Mouse (Mus musculus): ENCODE measurements around the gene Ctnna2. TPM values are rescaled to one million over a fixed set of nuclear protein-coding genes. Genes with fewer than 3 reads are reported as not detected.
A peak's percentile ranks its signal among the peaks of the same experiment; 100 is the strongest.

Gene Ctnna2
- polyA plus RNA-seq, 1 experiment from 2014 or later: 1.7 TPM

- Histone ChIP-seq H3K4me1 (no peaks in the 10 kb centered on the region), H3K27ac (no peak overlapping the region), H3K9me3 (replicated peaks) (no peaks in the 10 kb centered on the region), H3K27me3 (ENCODE audit: low read depth, poor library complexity, severe bottlenecking) (no peaks in the 10 kb centered on the region), H3K4me3 (no peak overlapping the region), H3K36me3 (no peaks in the 10 kb centered on the region)
- DNase-seq (ENCODE audit: low spot score): no peak
- 84% methylated on average over 10 of the region's 10 CpGs for WGBS
These were observed 211.0 kb downstream of the Ctnna2 start for GRCm38 (mm10) chr6:77768357-77769103.

DNA sequence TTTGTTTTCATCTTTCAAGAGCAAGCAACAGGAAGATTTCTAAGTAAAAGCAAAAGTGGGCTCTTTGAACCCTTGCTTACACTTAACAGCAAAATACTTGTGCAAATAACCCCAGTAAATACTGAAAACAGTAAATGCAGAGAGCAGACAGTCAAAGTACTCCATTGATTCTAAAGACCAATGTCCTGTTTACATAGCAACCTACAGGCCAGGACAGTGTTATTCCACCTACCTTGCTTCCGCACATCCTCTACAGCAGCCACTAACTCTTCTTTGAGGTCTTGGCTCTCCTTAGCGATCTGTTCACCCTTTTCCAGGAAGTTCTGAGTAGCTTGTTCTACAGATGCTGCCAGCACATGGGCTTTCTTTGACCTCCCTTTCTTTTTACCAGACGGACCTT lies 221.3 kb downstream of the Ctnna2 start:
- Histone ChIP-seq H3K36me3 (no peaks in the 10 kb centered on the region), H3K4me1 (no peaks in the 10 kb centered on the region), H3K4me3 (no peak overlapping the region), H3K27me3 (ENCODE audit: low read depth, poor library complexity, severe bottlenecking) (no peaks in the 10 kb centered on the region), H3K9me3 (replicated peaks) (no peaks in the 10 kb centered on the region), H3K27ac (no peak overlapping the region)
- WGBS: 89% methylated on average over 3 of the region's 3 CpGs
- no peak for DNase-seq (ENCODE audit: low spot score)

GRCm38 (mm10) chr6:77745426-77745825 lies 234.1 kb downstream of the Ctnna2 start:
- no peak for DNase-seq (ENCODE audit: low spot score)
- H3K36me3 ChIP-seq: no peaks in the 10 kb centered on the region
- no peaks in the 10 kb centered on the region for H3K27me3 ChIP-seq (ENCODE audit: low read depth, poor library complexity, severe bottlenecking)
- no peaks in the 10 kb centered on the region for H3K9me3 ChIP-seq (replicated peaks)
- no peak overlapping the region for H3K4me3 ChIP-seq
- WGBS: 86% methylated on average over 5 of the region's 5 CpGs
- H3K27ac ChIP-seq: no peak overlapping the region
- H3K4me1 ChIP-seq: no peaks in the 10 kb centered on the region

DNA sequence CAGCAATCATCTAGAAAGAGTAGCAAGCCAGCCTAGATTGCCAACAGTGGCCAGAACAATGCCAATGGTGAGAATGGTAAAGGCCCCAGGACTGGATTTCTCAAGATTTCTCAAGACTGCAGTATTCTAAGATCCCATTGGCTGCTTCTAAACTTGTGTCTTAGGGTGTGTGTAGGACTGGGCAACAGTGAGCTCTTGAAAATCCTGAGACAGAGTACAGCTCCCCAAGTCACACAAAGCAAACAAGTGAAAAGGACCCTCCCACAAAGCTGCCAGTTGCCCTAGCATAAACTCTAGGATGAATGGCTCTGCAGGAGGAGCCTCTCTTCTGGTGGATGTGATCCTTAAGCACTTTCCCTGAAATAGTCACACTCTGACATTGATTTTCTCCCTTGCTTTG lies 235.8 kb downstream of the Ctnna2 start:
- no peak for DNase-seq (ENCODE audit: low spot score)
- Histone ChIP-seq H3K9me3 (replicated peaks) (no peaks in the 10 kb centered on the region), H3K4me3 (no peak overlapping the region), H3K27ac (no peak overlapping the region), H3K36me3 (no peaks in the 10 kb centered on the region), H3K27me3 (ENCODE audit: low read depth, poor library complexity, severe bottlenecking) (no peaks in the 10 kb centered on the region), H3K4me1 (no peaks in the 10 kb centered on the region)

DNA sequence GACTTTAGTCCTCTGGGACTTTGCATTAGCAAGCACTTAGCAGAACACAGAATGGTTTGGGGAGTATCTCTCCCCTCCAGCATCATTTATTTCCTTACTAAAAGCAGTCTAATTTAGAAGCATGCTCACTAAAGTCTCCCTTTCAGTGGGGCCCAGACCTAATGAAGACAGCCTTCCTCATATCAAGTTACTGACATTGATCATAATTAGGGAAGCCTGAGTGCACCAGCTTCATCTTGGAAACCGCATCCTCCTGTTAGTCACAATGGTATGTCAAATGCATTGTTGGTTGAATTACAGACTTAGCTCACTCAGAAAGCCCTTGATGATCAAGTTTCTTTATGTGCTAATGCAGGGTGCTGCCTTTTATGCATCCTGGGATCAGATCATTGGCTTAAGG lies 236.5 kb downstream of the Ctnna2 start:
- DNase-seq (ENCODE audit: low spot score): no peak
- Histone ChIP-seq H3K4me3 (no peak overlapping the region), H3K27me3 (ENCODE audit: low read depth, poor library complexity, severe bottlenecking) (no peaks in the 10 kb centered on the region), H3K4me1 (no peaks in the 10 kb centered on the region), H3K27ac (no peak overlapping the region), H3K36me3 (no peaks in the 10 kb centered on the region), H3K9me3 (replicated peaks) (no peaks in the 10 kb centered on the region)
- WGBS: 58% methylated on average over 1 of the region's 1 CpGs

- DNase-seq (ENCODE audit: low spot score): no peak
- H3K36me3 ChIP-seq: no peaks in the 10 kb centered on the region
- H3K27me3 ChIP-seq (ENCODE audit: low read depth, poor library complexity, severe bottlenecking): no peaks in the 10 kb centered on the region
- no peak overlapping the region for H3K27ac ChIP-seq
- H3K4me3 ChIP-seq: no peak overlapping the region
- H3K9me3 ChIP-seq (replicated peaks): no peaks in the 10 kb centered on the region
- WGBS: 79% methylated on average over 4 of the region's 4 CpGs
- H3K4me1 ChIP-seq: no peaks in the 10 kb centered on the region
These were observed 240.9 kb downstream of the Ctnna2 start for GRCm38 (mm10) chr6:77738640-77739039.

DNA sequence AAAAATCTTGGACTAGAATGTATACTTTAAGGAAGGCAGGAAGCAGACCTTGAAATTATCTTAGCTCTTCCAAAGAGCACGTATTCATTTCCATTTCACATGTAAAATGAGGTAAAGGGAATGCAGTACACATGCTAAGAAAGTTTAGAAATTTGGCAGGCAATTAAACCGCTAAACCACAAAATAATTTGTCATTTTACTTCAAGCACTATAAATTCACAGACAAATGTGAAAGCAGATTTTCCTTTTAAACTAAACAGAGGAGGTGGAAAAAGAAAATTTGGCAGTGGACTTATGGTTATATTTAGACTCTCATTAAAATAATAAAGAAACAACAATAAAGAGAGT lies 254.6 kb downstream of the Ctnna2 start:
- Histone ChIP-seq H3K27me3 (ENCODE audit: low read depth, poor library complexity, severe bottlenecking) (no peaks in the 10 kb centered on the region), H3K36me3 (no peaks in the 10 kb centered on the region), H3K4me3 (no peak overlapping the region), H3K27ac (no peak overlapping the region), H3K9me3 (replicated peaks) (no peaks in the 10 kb centered on the region), H3K4me1 (no peaks in the 10 kb centered on the region)
- WGBS: 88% methylated on average over 2 of the region's 2 CpGs
- no peak for DNase-seq (ENCODE audit: low spot score)

DNA sequence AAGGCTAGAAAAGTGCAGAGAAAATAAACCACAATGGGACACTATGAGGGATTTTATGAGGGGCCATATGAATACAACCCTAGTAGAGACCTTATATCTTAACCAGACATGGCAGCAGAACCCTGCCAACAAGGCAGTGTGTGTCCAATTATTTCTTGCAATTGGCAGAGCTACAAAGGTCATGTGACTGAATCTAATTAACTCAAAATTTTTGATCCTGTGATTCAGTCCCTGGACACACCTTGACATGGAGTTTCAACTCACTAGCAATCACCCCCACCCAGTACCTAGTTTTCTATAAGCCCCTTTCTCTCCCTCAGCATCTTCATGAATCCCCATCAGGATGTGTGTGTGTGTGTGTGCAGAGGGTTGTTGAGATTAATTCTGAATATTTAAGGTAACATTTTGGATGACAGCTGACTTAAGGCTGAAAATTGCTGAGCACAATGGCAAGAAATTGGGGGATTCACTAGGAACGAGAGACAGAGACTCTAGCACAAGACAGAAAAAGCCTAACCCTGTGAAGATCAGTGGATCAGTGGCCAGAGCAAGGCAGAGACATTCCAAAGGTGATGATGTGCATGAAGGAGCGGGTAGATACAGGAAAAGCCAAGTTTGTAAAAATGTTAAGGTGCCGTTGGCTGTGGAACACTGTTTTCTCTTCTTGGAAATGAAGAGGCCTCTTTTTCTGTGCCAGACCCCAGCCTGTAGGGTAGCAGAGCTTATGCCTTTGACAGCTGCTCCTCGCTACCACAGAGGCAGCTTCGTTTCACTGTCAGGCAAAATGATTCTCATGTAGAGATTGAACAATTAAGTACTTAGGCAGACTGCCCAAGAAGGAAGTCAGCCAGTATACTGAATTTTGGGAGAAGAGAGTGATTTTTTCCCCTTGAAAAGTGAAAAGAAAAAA lies 255.2 kb downstream of the Ctnna2 start:
- H3K27ac ChIP-seq: no peak overlapping the region
- H3K4me3 ChIP-seq: no peak overlapping the region
- H3K9me3 ChIP-seq (replicated peaks): no peaks in the 10 kb centered on the region
- H3K4me1 ChIP-seq: no peaks in the 10 kb centered on the region
- no peak for DNase-seq (ENCODE audit: low spot score)
- no peaks in the 10 kb centered on the region for H3K36me3 ChIP-seq
- 81% methylated on average over 5 of the region's 5 CpGs for WGBS
- no peaks in the 10 kb centered on the region for H3K27me3 ChIP-seq (ENCODE audit: low read depth, poor library complexity, severe bottlenecking)

DNA sequence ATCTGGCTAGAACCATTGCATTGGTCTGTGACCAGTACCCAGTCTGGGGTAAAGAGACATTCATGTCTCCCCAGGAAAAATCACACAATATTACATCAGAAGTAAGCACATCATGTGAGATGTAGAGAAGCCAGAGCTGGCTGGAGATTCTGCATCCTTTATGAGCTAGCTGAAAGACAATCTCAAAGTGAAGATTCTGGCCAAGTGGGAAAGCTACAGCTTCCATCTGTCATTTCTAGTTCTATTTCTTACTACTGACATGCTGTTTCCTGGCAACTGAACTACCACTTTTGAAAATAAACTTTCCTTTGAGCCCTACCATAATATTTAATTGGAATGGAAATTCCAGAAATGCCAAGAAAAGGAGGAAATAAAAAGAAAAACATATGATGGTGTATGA lies 285.4 kb downstream of the Ctnna2 start:
- no peaks in the 10 kb centered on the region for H3K9me3 ChIP-seq (replicated peaks)
- no peak overlapping the region for H3K27ac ChIP-seq
- H3K27me3 ChIP-seq (ENCODE audit: low read depth, poor library complexity, severe bottlenecking): no peaks in the 10 kb centered on the region
- no peak overlapping the region for H3K4me3 ChIP-seq
- H3K36me3 ChIP-seq: no peaks in the 10 kb centered on the region
- no peak for DNase-seq (ENCODE audit: low spot score)
- H3K4me1 ChIP-seq: no peaks in the 10 kb centered on the region

GRCm38 (mm10) chr6:77687173-77687572 lies 292.3 kb downstream of the Ctnna2 start:
- H3K27me3 ChIP-seq (ENCODE audit: low read depth, poor library complexity, severe bottlenecking): no peaks in the 10 kb centered on the region
- no peak for DNase-seq (ENCODE audit: low spot score)
- 89% methylated on average over 1 of the region's 1 CpGs for WGBS
- no peaks in the 10 kb centered on the region for H3K36me3 ChIP-seq
- H3K4me3 ChIP-seq: no peak overlapping the region
- H3K9me3 ChIP-seq (replicated peaks): no peaks in the 10 kb centered on the region
- H3K4me1 ChIP-seq: no peaks in the 10 kb centered on the region
- H3K27ac ChIP-seq: no peak overlapping the region

- WGBS: 15% methylated on average over 6 of the region's 6 CpGs
- no peak overlapping the region for H3K27ac ChIP-seq
- no peaks in the 10 kb centered on the region for H3K36me3 ChIP-seq
- peak; percentile 59 for DNase-seq (ENCODE audit: low spot score)
- H3K4me3 ChIP-seq: no peak overlapping the region
- H3K27me3 ChIP-seq (ENCODE audit: low read depth, poor library complexity, severe bottlenecking): no peaks in the 10 kb centered on the region
- H3K9me3 ChIP-seq (replicated peaks): no peaks in the 10 kb centered on the region
- H3K4me1 ChIP-seq: no peaks in the 10 kb centered on the region
These were observed 329.4 kb downstream of the Ctnna2 start for GRCm38 (mm10) chr6:77650127-77650526.

DNA sequence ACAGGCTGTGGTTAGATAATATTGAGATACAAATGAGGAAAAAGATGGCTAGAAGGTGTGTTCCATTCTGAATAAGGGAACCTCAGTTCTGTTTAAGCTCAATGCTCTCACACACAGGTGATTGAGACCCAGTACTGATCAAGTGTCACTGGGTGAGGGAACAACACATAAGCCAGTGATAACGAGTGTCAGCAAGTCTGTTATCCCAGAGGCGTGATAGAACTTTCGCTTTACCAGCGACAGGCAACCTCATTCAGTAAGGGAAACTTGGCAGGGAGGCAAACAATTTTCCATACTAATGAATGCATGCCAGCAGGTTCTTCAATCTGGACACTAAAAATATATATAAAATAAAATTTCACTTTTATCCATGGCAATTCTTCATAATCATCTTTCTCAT lies 334.9 kb downstream of the Ctnna2 start:
- Histone ChIP-seq H3K9me3 (replicated peaks) (no peaks in the 10 kb centered on the region), H3K4me3 (no peak overlapping the region), H3K4me1 (no peaks in the 10 kb centered on the region), H3K27ac (no peak overlapping the region), H3K27me3 (ENCODE audit: low read depth, poor library complexity, severe bottlenecking) (no peaks in the 10 kb centered on the region), H3K36me3 (no peaks in the 10 kb centered on the region)
- 85% methylated on average over 4 of the region's 4 CpGs for WGBS
- DNase-seq (ENCODE audit: low spot score): no peak

DNA sequence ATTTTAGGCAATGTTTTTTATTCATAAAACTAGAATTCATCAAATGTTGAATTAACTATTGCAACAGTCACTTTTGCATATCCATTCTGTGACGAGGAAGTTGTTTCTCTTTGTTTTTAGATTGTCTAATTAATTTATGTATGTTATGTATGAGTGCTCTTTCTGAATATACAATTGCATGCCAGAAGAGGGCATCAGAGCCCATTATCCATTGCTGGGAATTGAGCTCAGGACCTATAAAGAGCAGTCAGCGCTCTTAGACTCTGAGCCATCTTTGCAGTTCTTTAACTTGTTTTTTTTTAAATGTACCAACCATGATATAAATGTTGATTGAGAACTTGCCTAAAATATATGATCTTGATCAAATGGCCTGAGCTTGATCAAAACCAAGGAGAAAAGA lies 340.7 kb downstream of the Ctnna2 start:
- WGBS: 94% methylated on average over 2 of the region's 2 CpGs
- no peak overlapping the region for H3K27ac ChIP-seq
- no peak for DNase-seq (ENCODE audit: low spot score)

More for the DNA sequence above, 340.7 kb downstream of the Ctnna2 start:
- no peaks in the 10 kb centered on the region for H3K27me3 ChIP-seq (ENCODE audit: low read depth, poor library complexity, severe bottlenecking)
- no peaks in the 10 kb centered on the region for H3K4me1 ChIP-seq
- no peak overlapping the region for H3K4me3 ChIP-seq
- no peaks in the 10 kb centered on the region for H3K36me3 ChIP-seq
- H3K9me3 ChIP-seq (replicated peaks): no peaks in the 10 kb centered on the region

Measured in limb, embryonic 10.5 days (tissue).